Mouse (Mus musculus): ENCODE measurements at regions not wholly inside any gene's neighbourhood (a gene's known extent, or its start where the extent isn't known, plus 50 kb on each side); places are given as distances from the start of the nearest gene placed in this dataset.

DNA sequence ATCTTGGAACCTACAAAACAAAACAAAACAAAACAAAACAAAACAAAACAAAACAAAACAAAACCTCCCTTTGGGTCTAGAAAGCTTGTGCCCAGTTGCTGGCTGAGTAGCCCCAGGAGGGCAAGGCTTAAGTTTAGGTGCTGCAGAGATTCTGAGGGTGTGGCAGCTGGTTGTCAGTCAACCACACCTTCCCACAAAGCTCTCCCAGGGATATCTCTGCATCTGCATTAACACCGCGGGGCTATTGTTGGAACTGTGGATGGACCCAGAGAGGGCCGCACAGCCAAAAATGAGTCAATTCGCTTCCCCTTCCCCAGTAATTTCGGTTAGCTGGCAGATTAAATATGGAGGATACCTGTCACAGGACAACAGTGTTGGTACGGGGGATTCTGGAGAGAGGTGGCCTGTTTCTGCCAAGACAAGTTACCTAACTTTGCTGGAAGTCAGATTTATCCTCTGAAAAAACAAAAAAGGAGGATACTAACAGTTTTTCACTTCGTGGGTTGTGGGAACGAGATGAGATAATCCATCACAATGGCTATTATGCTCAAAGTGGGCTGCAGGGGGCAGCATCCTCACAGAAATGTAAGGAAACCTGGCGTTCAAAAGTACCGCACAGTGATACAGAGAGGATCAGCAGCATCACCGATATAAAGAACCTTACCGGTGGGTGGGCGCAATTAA, 96.7 kb downstream of the 1500009L16Rik start:
- DNase-seq = peak; percentile 76

DNA sequence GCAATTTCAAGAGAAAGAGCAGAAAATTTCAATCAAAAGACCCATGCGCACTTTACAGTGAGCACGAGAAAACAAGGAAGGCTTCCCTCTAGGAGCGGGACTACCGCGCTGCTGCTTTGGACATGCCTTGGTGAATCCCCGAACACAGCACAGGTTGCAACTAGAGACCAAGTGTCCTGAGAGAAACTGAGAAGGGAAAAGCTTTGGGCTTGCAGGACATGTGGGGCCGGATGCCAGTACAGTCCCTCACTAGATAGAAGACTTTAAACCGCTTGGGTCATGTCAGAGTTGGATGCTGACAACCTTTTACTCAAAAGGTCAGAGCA, 97.2 kb downstream of the 1500009L16Rik start:
- no peak for DNase-seq

DNA sequence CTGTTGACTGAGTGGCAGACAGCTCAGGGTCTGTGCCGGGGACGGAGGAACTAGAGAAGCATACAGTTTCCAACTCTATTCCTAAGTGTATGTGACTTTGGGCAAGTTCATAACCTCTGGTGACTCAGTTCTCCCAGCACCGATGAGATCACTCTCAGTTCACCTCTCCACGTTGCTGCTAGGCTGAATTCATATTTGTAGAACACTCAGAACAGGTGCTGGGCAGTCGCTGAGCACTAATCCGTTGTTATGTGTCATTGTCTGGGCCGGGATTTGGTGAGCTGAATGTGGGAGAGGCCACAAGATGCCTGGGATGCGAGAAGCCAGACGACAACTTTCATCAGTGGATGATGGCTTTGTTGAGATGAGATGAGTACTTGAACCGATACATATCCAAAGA, 98.4 kb downstream of the 1500009L16Rik start:
- no peak for DNase-seq

DNA sequence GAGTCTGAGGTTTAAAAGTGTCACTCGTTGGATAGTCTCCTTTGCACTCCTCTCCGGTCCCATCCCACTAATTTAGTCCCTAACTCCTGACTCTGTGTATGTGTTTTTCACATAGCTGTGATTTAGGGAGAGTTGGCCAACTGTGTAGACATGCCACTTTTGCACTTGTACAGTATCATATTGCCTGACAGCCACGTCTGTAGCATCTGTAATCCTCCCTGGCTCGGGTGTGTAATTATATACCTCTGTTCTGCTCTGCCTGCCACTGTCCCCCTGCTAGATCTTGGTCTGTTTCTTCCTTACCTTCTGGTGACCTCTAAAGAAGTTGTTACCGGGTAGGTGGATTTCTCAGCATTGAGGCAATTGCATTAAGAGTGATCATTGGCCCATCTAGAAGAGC, 103.4 kb downstream of the 1500009L16Rik start:
- DNase-seq = no peak

DNA sequence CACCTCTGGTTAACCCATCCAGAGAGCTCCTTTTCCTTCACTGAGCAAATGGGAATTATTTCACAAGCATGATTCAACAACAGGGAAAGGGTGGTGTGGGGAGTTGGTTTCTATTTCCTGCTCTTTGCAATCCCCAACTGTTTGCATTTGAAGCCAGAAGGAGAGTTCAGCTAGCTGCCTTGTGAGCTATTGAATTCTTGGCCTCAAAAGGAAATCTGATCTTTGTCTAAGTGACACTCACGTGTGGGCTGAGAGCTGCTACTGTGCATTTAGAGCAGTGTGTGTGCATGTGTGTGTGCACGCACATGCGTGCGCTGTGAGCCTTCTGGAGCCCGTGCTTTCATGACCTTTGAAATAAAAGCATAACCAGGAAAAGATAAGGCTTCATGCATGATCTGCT, 113.7 kb downstream of the 1500009L16Rik start:
- DNase-seq = no peak

DNA sequence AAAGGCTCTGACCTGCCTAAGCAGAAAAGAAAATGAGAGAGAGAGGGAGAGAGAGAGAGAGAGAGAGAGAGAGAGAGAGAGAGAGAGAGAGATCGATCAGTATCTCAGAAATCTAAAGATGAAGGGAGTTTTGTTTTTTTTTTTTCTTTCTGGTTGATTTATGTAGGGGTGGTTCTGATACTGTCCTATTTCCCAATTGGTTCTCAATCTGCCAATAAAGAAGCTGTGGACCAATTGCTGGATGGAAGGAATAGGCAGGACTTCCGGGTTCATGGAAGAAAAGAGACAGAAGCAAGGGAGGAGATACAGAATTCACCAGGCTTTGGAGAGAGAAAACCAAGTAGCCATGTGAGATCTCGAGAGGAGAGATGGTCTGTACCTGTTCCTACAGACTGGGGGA, 117.6 kb downstream of the 1500009L16Rik start:
- DNase-seq = no peak

DNA sequence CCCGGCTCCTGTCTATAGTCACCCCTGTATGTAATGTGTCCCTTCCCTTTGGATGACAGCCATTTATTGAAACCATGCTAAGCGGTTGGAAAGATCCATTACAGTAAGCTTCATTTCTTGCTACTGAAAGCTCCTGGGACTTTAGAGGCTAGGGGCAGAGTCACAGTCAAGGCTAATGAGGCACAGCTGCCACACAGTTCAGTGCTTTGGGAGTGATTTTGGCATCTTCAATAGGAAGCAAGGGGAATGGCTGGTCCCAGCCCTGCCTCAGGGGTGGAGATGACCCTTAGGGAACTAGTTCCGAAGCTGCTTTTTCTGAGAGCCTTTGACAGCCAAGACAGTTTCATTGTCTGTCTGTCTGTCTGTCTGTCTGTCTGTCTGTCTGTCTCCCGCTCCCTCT, 128.2 kb downstream of the 1500009L16Rik start:
- no peak for DNase-seq

DNA sequence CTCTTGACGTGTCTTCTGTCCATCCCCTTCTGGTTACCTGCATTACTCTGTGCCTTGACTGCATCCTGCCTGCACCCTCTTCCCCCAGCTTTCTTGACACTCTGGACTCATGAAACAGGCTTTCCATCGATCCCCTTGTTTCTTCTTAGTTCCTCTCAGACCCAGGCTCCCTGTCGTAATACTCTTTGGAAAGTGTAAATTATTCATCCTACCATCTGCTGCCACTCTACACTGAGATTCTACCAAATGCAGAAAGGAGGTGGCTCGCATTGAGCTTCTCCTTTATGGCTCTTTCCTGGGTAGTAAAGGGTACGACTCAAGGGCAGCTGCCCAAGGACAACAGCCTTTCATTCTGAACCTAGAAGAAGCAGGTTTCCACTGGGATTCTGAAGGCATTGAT, 129.5 kb downstream of the 1500009L16Rik start:
- DNase-seq = no peak

DNA sequence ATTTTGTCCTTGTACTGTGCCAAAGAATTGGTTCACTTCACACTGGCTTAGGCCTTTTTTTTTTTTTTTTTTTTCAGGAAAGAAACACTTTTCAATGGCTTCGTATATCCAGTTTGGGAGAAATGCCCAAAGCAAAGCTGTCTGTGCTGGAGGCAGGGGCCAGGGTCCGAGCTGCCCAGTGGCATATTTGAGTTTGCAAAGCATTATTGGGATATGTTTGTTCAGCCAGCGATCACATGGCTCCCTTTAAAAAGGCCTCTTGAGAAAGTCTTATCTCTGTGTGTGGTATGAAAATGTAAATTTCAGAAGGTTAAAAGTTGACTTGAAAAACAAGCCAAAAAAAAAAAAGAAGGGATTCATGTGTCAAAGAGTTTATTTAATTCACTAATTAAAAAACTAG, 130.1 kb downstream of the 1500009L16Rik start:
- DNase-seq = no peak

DNA sequence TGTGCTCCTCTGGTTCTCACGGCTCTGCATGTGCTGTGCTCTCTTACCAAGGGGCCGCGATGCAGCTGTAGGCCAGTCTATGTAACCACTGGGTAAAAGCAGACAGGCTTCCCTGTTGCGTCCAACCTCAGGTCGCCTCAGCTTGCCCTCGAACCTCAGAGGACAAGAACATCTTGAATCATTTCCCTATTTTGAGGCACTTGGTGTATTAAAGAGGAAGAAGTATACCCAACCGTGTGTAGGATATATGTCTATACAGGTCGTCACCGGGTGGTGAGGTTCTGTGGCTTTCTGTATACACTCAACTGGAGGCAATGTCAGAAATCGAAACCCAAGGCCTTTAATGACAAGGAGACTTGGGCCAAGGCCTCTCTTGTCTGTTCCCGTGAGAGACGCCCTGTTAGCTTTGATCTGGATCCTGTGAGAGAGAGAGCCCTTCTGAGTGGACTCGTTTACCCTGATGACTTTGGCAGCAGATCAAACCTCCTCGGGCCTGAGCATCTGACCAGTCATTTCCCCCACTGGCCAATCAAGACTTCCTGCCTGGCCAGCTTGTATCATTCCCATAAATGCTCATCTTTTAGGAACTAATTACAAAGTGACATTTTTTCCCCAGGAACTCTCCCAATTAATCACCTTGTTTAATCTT, 135.3 kb downstream of the 1500009L16Rik start:
- DNase-seq = no peak

DNA sequence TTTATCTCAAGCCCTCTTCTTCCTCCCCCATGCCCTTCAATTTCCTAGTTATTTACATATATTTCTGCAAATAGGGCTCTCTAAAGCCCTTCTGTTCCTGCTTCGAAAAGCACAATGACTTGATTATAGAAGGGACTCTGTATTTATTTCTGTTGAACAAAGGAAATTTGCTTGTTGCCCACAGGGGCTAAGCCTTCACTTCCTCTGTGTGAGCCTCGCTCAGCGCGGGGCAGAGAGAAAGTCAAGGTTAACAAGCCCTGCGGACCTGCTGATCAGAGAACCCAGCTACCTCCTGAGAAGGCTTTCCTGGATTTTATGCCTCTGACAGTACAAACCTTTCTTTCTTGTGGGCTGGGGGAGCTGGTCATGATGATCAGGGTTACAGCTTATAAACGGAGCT, 136.0 kb downstream of the 1500009L16Rik start:
- no peak for DNase-seq

DNA sequence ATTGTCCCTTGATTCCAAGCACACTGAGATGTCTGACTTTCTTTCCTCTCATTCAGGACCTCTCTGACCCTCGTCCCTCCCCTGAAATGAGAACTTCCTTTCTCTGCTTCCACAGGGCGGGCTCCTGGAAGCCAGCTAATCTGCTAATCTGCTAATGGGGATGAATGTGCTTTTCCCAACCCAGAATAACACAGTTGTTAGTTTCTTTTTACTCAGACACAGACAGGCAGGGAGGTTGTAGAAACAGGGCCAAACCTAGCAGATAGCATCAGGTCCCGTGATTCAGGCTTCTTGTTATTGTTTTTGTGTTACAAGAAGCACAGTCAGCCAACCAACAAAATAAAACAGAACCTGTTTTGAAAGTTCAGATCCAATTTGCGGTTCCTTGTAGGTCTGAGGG, 137.0 kb downstream of the 1500009L16Rik start:
- DNase-seq = no peak

DNA sequence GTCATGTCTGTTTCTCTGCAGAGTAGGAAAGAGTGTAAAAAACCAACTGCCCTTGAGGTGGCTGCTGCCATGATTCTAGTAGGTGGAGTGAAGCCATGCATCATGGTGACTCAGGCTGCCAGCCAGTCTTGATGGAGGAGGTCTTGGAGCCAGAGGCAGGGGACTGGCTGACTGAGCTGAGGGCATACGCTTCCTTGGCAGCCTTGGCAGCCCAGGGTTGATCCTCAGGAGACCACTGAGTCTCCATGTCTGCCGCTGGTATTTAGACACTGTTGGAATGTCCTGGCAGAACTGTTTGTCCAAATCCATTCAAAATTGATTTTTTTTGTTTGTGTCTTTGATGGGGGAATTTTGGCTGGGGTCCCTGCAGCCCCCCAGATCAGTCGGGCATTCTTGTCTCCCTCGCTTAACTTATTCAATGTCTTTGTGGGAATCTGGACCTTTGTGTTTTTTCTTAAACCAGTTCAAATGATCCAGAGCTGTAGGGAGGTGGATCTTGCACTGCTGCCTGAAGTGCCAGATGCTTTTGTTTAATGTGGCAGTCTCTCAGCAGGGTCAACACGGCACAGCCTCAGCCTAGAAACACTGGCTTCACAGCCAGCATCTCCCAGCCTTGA, 139.0 kb downstream of the 1500009L16Rik start:
- DNase-seq = no peak

DNA sequence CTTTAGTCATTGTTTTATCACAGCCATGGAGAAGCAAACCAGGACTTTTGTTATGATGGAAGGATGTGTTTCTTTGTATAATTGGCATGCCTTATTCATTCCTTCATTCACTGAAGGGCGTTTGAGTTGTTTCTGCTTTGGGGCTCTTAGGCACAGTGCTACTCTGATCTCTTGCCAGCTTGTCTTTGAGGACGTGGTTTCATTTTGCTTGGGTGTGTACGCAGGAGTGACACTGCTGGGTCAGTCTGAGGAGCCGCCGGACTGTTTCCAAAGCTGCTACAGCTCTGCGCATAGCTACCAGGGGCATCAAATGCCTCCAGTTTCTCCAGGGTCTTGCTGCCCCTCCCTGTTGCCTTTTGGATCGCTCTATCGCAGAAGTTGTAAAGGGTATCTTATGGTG, 141.9 kb downstream of the 1500009L16Rik start:
- no peak for DNase-seq

DNA sequence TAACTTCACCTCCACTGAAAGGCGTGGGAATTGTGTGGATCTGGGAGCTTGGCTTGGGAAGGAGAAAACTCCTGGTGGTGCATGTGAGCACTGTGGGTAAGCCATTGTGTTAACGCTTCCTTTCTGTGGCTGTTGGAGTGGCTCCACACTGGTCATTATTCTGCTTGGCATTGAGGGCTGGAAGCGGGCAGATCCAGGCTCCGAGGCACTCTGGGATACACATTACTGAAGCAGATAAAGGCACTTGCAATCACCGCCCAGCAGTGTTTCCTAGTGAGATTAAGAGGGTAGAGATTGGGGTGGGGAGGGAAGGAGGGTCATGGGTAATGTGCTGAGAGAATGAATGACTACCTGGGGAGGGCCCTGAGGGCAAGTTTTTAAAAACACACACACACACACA, 143.3 kb downstream of the 1500009L16Rik start:
- no peak for DNase-seq

DNA sequence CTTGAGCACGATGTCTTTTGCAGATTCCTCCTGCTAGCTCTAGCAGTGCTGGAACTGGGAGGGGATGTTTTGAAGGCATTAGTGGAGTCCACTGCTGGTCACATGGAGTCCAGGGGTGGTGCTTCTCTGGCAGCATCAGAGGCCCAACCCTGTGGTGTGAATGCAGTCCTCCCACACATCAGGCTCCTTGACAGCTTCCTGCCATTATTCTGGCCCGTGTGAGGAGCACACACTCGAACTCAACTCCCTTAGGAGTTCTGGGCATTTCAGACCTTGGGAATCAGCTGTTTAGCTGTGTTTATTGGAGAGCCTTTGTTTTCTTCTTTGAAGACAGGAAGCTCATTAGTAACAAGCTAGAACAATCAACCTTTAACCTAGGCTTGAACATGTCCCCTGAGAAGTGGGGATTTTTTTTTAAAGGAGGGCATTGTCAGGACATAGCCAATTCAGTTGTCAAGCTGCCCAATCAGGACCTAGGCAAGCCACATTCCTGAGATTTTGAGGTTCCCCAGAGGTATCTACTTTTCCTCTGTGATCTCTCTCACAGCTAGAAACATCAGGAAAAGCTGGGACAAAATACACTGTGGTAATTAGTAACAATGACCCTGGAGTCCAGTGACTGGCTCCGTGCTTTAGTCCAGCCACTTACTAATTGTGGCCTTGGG, 149.2 kb downstream of the 1500009L16Rik start:
- DNase-seq = no peak

DNA sequence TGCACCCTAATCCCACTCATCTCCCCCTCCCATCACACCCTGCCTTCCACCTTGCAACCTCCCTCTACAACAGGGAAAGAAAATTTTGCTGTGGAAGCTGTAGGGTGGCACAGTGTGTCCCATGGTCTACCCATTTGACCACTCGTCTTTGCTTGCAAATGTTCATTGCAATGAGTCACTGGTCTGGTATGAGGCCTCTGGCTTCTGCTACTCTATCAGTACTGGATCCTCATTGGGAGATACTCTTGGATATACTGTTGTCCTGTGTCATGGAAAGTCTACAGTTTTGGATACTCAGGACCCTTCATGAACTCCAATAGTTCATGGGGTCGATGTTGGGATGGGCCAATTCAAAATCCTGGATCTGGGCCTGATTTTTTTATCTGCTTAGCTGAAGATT, 156.1 kb downstream of the 1500009L16Rik start:
- no peak for DNase-seq

DNA sequence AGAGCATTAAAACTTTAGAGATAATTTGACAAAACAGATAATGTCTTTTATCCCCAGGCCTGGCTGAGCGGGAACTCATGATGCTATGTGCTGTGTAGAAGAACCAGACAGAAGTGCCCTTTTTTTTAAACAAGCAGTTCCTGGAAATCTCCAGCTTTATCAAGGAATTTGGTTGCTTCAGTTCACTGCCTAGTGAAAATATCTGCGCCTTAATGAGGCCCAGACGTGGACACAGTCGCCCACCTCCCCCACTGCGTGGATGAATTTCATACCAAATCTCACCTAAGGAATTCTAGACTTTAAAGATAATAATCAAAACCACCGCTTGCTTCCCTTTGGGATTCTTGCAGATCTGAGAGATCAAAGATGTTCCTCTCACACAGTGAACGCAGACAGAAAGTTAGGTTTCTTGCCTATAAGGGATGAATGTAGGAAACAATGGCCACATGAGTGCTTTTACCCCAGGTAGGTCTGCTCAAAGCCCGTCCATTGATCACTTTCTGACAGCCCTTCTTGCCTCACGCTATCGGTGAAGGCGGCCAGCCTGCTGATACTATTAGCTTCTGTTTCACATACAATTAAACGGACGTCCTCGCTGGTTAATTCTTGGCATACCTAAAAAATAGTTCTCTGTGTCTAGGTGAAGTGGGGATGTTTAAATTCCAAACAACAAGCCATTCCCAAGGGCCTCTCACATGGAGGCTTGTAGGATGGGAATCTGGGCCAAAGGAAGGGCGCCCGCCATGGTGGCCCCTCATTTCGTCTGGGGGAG, 159.6 kb downstream of the 1500009L16Rik start:
- no peak for DNase-seq

DNA sequence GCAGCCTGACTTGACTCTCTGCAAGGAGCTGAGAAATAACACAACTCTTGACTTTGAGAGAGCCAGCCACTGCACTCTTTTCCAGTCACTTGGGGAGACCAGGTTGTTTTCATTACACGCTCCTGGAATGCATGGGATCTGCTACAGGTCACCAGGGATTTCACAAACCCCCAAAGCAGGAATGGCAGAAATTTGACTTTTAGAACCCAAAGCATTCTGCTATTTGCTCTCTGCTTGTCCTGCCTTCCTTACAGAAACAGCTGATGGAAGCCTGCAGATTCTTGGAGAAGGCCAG, 160.2 kb downstream of the 1500009L16Rik start:
- no peak for DNase-seq

DNA sequence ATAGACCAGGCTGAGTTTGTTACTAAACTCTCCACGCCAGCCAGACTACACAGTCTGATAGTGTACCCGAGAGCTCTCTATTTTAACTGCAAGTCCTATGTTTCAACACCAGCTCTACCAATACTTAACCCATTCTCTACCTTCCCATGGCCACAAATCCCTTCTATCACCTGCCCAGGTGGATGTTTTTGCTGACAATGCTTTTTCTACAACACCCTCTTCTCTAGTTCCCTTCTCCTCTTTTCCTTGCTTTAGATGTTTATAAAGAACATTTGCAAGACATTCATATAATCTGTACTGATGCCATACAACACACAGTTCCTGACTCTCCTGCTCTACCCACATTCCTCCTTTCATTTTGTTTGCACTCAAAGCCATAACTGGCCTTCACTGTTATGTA, 161.9 kb downstream of the 1500009L16Rik start:
- no peak for DNase-seq

DNA sequence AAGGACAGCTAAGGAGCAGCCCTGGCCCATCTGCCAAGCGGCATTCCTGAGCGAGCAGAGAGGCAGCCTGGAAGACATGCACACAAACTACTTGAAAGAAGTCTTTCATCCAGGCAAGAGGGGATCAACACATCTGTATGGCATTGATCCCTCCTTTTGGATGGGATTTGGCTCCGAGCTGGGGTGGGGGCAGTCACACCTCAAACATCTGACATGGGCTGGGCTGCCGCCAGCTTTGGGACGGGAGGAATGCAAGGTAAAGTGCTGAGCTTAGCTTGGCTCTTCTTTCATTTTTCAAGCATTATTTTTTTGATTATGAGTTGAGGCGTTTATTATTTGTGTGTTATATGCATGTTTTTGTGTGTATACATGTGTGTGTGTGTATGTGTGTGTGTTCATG, 165.9 kb downstream of the 1500009L16Rik start:
- no peak for DNase-seq

DNA sequence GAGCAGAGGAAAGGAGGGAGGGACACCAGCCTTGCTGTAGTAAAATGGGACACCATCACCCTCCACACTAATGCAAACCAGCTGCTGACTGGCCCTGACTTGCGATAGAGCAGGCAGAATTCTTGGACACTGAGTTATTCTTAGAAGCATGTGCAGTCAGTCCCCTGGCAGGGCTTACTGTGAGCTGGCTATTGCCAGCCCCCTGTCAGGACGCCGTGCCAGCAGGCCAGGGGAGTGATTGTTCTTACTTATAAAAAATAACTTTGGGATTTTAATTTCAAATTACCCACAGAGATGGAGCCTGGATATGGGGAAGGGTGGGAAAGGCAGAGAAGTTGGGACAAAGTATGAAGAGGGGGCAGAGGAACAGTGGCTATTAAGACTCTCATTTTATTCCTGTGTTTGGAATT, 173.1 kb downstream of the 1500009L16Rik start:
- no peak for DNase-seq

DNA sequence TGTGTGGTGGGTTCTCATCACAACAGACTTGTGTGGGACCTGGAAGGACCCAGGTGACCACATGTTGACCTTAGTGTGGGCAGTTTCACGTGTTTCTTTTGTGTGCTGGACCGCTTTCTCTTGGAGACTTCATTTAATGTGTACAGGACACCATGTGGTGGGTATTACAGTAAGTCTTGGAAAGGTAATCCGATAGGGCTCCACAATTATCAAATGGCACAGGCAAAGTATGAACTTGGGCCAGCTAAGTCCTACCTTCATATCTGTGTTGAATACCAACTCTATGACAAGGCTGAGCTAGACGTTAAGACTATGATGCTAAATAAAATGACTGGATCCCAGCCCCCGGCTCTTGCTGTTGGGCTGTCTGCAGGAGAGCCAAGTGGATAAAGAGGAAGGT, 173.5 kb downstream of the 1500009L16Rik start:
- DNase-seq = no peak

DNA sequence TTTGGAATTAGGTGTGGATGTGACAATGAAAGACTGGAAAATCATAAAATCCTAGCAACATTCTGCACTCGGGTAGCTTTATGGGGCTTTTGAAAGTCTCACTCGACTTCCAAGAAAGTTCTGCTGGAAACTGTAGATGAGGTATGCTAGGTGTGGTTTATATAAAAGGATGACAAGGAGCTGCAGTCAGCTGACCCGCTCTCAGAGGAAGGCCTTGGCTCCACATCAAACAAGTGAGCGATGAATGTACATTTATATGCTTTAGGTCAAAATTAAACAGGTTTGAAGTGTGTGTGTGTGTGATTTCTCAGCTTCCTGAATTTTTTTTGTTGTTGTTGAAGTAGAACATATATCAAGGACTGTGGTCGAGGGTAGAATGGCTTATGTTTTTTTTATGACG, 174.9 kb downstream of the 1500009L16Rik start:
- DNase-seq = no peak
